Mouse (Mus musculus) CH12.LX (cell line): ENCODE data around the gene Etl4. TPM values are rescaled to one million over a fixed set of nuclear protein-coding genes. Genes with fewer than 3 reads are reported as not detected.
"Not testable (repeated sequence)": the region's sequence is repeated elsewhere in the genome, so short reads cannot be mapped to it uniquely, and the experiment has no call there.

ENCODE experiments used
- DNase-seq: peaks from one replicate; pipeline ENCODE4 v3.0.0-alpha.2; 2013; ENCODE audit errors: extremely low read depth
- H3K27ac ChIP-seq: 2 replicates; pipeline ENCODE4 v1.5.1; 2012; ENCODE audit warnings: low read depth, mild to moderate bottlenecking, control low read depth, moderate library complexity; ENCODE audit not compliant: insufficient read depth
- H3K27me3 ChIP-seq: replicated peaks from 2 replicates; pipeline ENCODE3; 2012; ENCODE audit warnings: inconsistent platforms
- H3K36me3 ChIP-seq, 2 experiments: replicated peaks in 1 of 2; 2 replicates each; pipeline versions ENCODE3 to v1.6.1; 2012; ENCODE audit warnings: inconsistent platforms in 1 of 2, low read length in 1 of 2, mild to moderate bottlenecking in 1 of 2, mixed read lengths in 1 of 2, moderate library complexity in 1 of 2; ENCODE audit not compliant: control insufficient read depth in 1 of 2, insufficient read depth in 1 of 2
- H3K4me1 ChIP-seq, 2 experiments: 2 replicates each; pipeline ENCODE4 v1.6.1; 2012; ENCODE audit warnings: inconsistent platforms in 1 of 2, moderate library complexity in 1 of 2; ENCODE audit not compliant: insufficient read depth in 2 of 2, control insufficient read depth in 1 of 2
- H3K4me2 ChIP-seq: 2 replicates; pipeline ENCODE4 v1.6.1; 2012; ENCODE audit warnings: low read depth, mild to moderate bottlenecking, control low read depth; ENCODE audit not compliant: poor library complexity, insufficient read depth, severe bottlenecking
- H3K4me3 ChIP-seq, 3 experiments: fragments of 150-350 bp in 1 of 3; sonication (generic) in 1 of 3; replicated peaks in 1 of 3; 2 replicates each; pipeline versions ENCODE3 to v1.5.1; 2011 to 2012; ENCODE audit warnings: low read depth in 2 of 3, low read length in 2 of 3, mild to moderate bottlenecking in 2 of 3, moderate library complexity in 2 of 3, control low read depth in 1 of 3, improper control_type of control experiment in 1 of 3, inconsistent platforms in 1 of 3, mixed read lengths in 1 of 3; ENCODE audit not compliant: poor library complexity in 1 of 3
- H3K79me2 ChIP-seq: replicated peaks from 2 replicates; pipeline ENCODE4 v1.6.1; 2012; ENCODE audit warnings: mild to moderate bottlenecking, moderate library complexity; ENCODE audit not compliant: control insufficient read depth, poor library complexity, insufficient read depth, severe bottlenecking; ENCODE audit errors: extremely low read depth
- H3K9ac ChIP-seq: 2 replicates; pipeline ENCODE4 v1.6.1; 2012; ENCODE audit warnings: low read depth, mild to moderate bottlenecking, control low read depth, moderate library complexity; ENCODE audit not compliant: insufficient read depth
- H3K9me3 ChIP-seq: replicated peaks from 2 replicates; pipeline ENCODE3; 2012; ENCODE audit warnings: low read length, inconsistent platforms, mixed read lengths
- BHLHE40 ChIP-seq: IDR thresholded peaks from 2 replicates; pipeline ENCODE4 v1.6.1; 2011; ENCODE audit warnings: mild to moderate bottlenecking, low read depth, low read length, improper control_type of control experiment
- CHD2 ChIP-seq: IDR thresholded peaks from 2 replicates; pipeline ENCODE4 v1.6.1; 2011; ENCODE audit warnings: low read length, improper control_type of control experiment
- EP300 ChIP-seq: IDR thresholded peaks from 2 replicates; pipeline ENCODE4 v1.6.1; 2011; ENCODE audit warnings: low read length, improper control_type of control experiment
- ETS1 ChIP-seq: conservative IDR thresholded peaks from 2 replicates; pipeline ENCODE4 v1.6.1; 2012; ENCODE audit warnings: low read depth, mild to moderate bottlenecking, inconsistent platforms, low read length, improper control_type of control experiment, moderate library complexity
- GABPA ChIP-seq: IDR thresholded peaks from 2 replicates; pipeline ENCODE4 v1.6.1; 2012; ENCODE audit warnings: low read depth, low read length, improper control_type of control experiment, inconsistent platforms; ENCODE audit not compliant: insufficient replicate concordance
- HCFC1 ChIP-seq: IDR thresholded peaks from 2 replicates; pipeline ENCODE4 v1.6.1; 2012; ENCODE audit warnings: low read depth, mild to moderate bottlenecking, inconsistent platforms, low read length, improper control_type of control experiment
- IRF4 ChIP-seq: IDR thresholded peaks from 2 replicates; pipeline ENCODE4 v1.6.1; 2014; ENCODE audit warnings: low read depth, mild to moderate bottlenecking, inconsistent platforms, low read length, improper control_type of control experiment
- JUN ChIP-seq: IDR thresholded peaks from 2 replicates; pipeline ENCODE4 v1.6.1; 2011; ENCODE audit warnings: low read depth, mild to moderate bottlenecking, low read length, improper control_type of control experiment, moderate library complexity; ENCODE audit not compliant: insufficient read depth
- JUND ChIP-seq: conservative IDR thresholded peaks from 2 replicates; pipeline ENCODE4 v1.6.1; 2011; ENCODE audit warnings: low read depth, low read length, improper control_type of control experiment
- MAX ChIP-seq: IDR thresholded peaks from 2 replicates; pipeline ENCODE4 v1.6.1; 2011; ENCODE audit warnings: low read length, improper control_type of control experiment
- MEF2A ChIP-seq: IDR thresholded peaks from 2 replicates; pipeline ENCODE4 v1.6.1; 2014; ENCODE audit warnings: low read depth, mild to moderate bottlenecking, inconsistent platforms, low read length, improper control_type of control experiment, borderline replicate concordance
- MXI1 ChIP-seq: IDR thresholded peaks from 2 replicates; pipeline ENCODE4 v1.6.1; 2011; ENCODE audit warnings: mild to moderate bottlenecking, low read depth, low read length, improper control_type of control experiment
- POLR2A ChIP-seq: IDR thresholded peaks from 2 replicates; pipeline ENCODE4 v1.6.1; 2011; ENCODE audit warnings: low read depth, mild to moderate bottlenecking, improper control_type of control experiment, low read length
- POLR2AphosphoS2 ChIP-seq: IDR thresholded peaks from 2 replicates; pipeline ENCODE4 v1.6.1; 2011; ENCODE audit warnings: low read depth, low read length, improper control_type of control experiment
- RAD21 ChIP-seq: IDR thresholded peaks from 2 replicates; pipeline ENCODE4 v1.6.1; 2011; ENCODE audit warnings: low read depth, mild to moderate bottlenecking, low read length, improper control_type of control experiment, moderate library complexity
- SMC3 ChIP-seq: IDR thresholded peaks from 2 replicates; pipeline ENCODE4 v1.6.1; 2011; ENCODE audit warnings: low read depth, low read length, improper control_type of control experiment
- TCF12 ChIP-seq: IDR thresholded peaks from 2 replicates; pipeline ENCODE4 v1.6.1; 2014; ENCODE audit warnings: low read depth, mild to moderate bottlenecking, inconsistent platforms, low read length, improper control_type of control experiment
- UBTF ChIP-seq: IDR thresholded peaks from 2 replicates; pipeline ENCODE4 v1.6.1; 2012; ENCODE audit warnings: low read depth, mild to moderate bottlenecking, inconsistent platforms, low read length, improper control_type of control experiment, moderate library complexity
- USF1 ChIP-seq: IDR thresholded peaks from 2 replicates; pipeline ENCODE4 v1.6.1; 2014; ENCODE audit warnings: low read depth, mild to moderate bottlenecking, inconsistent platforms, low read length, improper control_type of control experiment
- USF2 ChIP-seq: conservative IDR thresholded peaks from 2 replicates; pipeline ENCODE4 v1.6.1; 2011; ENCODE audit warnings: low read depth, low read length, improper control_type of control experiment
- dilution Hi-C: fragments of 300-500 bp; cut with MboI; formaldehyde crosslinking; loops from 2 replicates; pipeline ENCODE4 v1.14.3; 2020; ENCODE audit warnings: low sequenced_read_pairs; ENCODE audit not compliant: extremely low pct_unique_long_range_greater_than_20kb, extremely low pct_ligation_motif_present
- in situ Hi-C: fragments of 300-500 bp; cut with MboI; formaldehyde crosslinking; loops from 3 replicates; pipeline ENCODE4 v1.14.3; 2019; ENCODE audit warnings: low sequenced_read_pairs, low pct_ligation_motif_present, low pct_unique_long_range_greater_than_20kb, mixed read lengths
- polyA plus RNA-seq: library from polyadenylated mRNA; unstranded; fragments of >175 nt; gene quantifications from 2 replicates; pipeline ENCODE4 v1.2.1, GENCODE M21; 2012; ENCODE audit warnings: low read depth; ENCODE audit not compliant: insufficient read length
- total RNA-seq, 2 experiments: library from RNA; depleted of rRNA; stranded (reverse); fragments of 300-350 nt in 1 of 2; fragments of >200 nt in 1 of 2; gene quantifications; 2 replicates each; pipeline ENCODE4 v1.2.3; 2012 to 2014

The Etl4 gene
- total and polyA plus RNA-seq, 3 experiments: 7.2 to 18.6 (median 11.7) TPM

GRCm38 (mm10) chr2:20380874-20381273 lies 471.3 kb downstream of the Etl4 start:
- TF ChIP-seq POLR2A (0 out of 2 replicates have a peak, but pooled peaks have one; percentile 39), JUND (0 out of 2 replicates have a peak, but pooled peaks have one; percentile 20), MAX (peak; percentile 38; the same call in 1 of the 2 replicates), EP300 (peak; percentile 67), MEF2A (peak; percentile 40; the same call in 1 of the 2 replicates), IRF4 (peak; percentile 66), BHLHE40 (peak; percentile 32; the same call in 1 of the 2 replicates), TCF12 (peak; percentile 39; the same call in 1 of the 2 replicates)
- peak overlapping the region; percentile 42; the same call in 1 of the 2 replicates for H3K4me2 ChIP-seq
- H3K4me1 ChIP-seq: peaks cover 11 to 20% of the 10 kb centered on the region in 2 experiments
- H3K9me3 ChIP-seq, dilution Hi-C loops, H3K36me3 ChIP-seq, H3K9ac ChIP-seq, H3K27me3 ChIP-seq, in situ Hi-C loops, H3K79me2 ChIP-seq: not testable (repeated sequence)
- peak overlapping the region in 1 of 3 experiments; percentile 12 for H3K4me3 ChIP-seq
- DNase-seq: peak; percentile 79
- H3K27ac ChIP-seq: peak overlapping the region; percentile 81; the same call in 1 of the 2 replicates

- no peak overlapping the region for H3K9ac ChIP-seq
- DNase-seq: no peak
- no peaks in the 10 kb centered on the region for H3K4me1 ChIP-seq
- no peak overlapping the region for H3K27ac ChIP-seq
- no peak overlapping the region for H3K4me3 ChIP-seq
- no peaks in the 10 kb centered on the region for H3K27me3 ChIP-seq
- TF ChIP-seq JUN: no peak
- TF ChIP-seq SMC3: no peak
- no peak for TF ChIP-seq RAD21
- no peak for TF ChIP-seq CHD2
- no peak for TF ChIP-seq POLR2A
- TF ChIP-seq MEF2A: no peak
- no peak for TF ChIP-seq POLR2AphosphoS2
- TF ChIP-seq HCFC1: no peak
- no peak for TF ChIP-seq IRF4
- TF ChIP-seq GABPA: no peak
- TF ChIP-seq USF2: no peak
- no peak for TF ChIP-seq MXI1
- TF ChIP-seq ETS1: no peak
- TF ChIP-seq USF1: no peak
- TF ChIP-seq TCF12: no peak
- TF ChIP-seq UBTF: no peak
- H3K36me3 ChIP-seq: no peaks in the 10 kb centered on the region
- H3K79me2 ChIP-seq: no peaks in the 10 kb centered on the region
- H3K4me2 ChIP-seq: no peak overlapping the region
- dilution Hi-C loops: no loop called here
- no peaks in the 10 kb centered on the region for H3K9me3 ChIP-seq
- in situ Hi-C loops: no loop called here
Measured at GRCm38 (mm10) chr2:20394083-20394482, 484.5 kb downstream of the Etl4 start.
